Mouse (Mus musculus): Measurements from ENCODE around the gene Hyls1. TPM values are rescaled to one million over a fixed set of nuclear protein-coding genes. Genes with fewer than 3 reads are reported as not detected.
"Not testable (repeated sequence)": the region's sequence is repeated elsewhere in the genome, so short reads cannot be mapped to it uniquely, and the experiment has no call there.

Hyls1 gene
- 1 to 10 TPM; 4.2 to 4.8 (median 4.6) TPM for total RNA-seq (2022)

DNA sequence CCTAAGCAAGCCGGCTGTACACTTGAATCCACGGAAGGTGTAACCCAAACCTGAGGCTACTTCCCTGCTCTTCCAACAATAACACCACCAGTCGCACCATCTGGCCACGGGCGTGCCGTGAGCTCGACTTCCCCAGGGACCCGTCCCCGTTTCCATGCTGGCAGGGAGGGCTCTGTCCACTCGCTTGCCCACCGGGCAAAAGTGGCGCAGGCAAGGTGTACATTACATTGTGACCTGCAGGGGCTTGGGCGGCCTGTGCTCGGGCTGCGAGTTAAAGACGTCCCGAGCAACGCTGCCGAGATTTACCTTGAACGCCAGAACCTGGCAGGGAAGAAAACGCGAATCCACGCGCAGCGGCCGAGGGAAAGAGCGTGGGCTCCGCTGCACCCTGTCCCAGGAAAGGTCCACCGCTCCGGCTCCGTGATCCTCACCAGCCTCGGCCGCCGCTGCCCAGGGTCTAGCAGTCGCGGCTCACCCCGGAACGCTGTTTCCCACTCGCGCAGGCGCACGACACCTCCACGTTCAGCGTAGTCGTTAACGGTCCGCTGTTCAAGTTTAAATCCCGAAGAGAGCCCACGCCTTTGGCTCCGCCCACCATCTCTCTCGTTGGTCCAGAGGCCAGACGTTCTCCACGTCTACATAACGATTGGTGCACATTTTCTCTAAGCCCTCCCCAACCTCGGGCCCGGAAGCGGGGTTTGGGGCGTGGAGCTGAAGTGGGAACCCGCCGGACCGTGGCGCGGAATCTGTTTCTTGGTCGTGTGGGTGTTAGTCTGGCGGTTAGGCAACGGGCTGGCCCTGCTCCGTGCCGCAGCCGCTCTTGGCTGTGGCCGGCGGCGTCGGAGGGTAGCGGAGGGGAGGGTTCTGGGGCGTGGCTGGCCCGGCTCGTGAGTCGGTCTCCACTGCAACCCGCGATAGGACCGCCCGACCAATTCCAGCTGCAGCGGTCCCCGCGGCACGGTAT, at the start of gene Hyls1, which contains the start of gene Pate2:
Hyls1 (minus strand) TSS at position 828 of the 964 bp plus-strand sequence.
Pate2 (plus strand) TSS at position 714 of the 964 bp plus-strand sequence.
- DNase-seq, result peak; percentile 94

DNA sequence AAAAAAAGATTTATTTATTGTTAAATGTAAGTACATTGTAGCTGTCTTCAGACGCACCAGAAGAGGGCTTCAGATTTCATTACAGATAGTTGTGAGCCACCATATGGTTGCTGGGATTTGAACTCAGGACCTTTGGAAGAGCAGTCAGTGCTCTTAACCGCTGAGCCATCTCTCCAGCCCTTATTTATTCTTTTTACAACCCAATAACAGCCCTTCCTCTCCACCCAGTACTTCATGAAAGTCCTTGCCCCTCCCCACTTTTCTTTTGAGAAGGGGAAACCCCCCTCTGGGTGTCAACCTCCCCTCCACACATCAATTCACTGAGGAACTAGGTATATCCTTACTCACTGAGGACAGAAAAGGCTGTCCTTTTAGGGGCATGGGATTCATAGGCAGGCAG, 46.6 kb upstream of the Hyls1 start:
- not testable (repeated sequence) for DNase-seq

DNA sequence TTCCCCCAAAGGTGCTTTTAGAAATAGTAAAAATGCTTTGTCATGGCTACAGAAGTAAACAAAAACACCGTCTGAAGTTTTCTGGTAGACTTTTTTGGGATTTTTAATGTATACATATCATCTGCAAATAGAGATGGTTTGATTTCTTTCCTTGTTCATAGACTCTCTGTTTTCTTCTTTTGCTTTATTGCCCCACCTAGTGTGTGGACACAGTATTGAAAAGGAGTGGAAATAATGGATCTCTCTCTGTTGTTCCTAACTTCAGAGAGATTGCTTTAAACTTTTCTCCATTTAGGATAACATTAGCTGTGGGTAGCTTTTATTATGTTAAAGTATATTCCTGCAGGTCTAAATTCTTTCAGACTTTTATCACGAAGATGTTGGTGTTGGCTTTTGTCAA, 43.8 kb upstream of the Hyls1 start:
- DNase-seq, result no peak

DNA sequence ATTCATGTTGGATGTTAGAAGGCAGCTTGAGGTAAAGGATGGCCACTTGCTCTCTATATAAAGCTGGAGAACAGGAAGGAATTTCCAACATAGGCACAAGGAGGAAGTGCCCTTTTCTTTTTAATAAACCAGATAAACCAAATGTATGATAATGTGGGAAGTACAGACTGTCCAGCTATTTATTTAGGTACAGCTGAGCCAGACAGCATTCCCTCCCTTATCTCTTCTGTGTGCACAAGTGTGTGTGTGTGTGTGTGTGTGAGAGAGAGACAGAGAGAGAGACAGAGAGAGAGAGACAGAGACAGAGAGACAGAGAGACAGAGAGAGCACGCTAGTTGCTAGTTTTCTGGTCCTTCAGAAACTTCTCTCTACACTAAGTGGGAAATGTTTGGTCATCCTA, 41.6 kb upstream of the Hyls1 start, which contains the start of gene Pate4:
Pate4 (minus strand) TSS at position 101 of the 400 bp plus-strand sequence.
- DNase-seq, result no peak

DNA sequence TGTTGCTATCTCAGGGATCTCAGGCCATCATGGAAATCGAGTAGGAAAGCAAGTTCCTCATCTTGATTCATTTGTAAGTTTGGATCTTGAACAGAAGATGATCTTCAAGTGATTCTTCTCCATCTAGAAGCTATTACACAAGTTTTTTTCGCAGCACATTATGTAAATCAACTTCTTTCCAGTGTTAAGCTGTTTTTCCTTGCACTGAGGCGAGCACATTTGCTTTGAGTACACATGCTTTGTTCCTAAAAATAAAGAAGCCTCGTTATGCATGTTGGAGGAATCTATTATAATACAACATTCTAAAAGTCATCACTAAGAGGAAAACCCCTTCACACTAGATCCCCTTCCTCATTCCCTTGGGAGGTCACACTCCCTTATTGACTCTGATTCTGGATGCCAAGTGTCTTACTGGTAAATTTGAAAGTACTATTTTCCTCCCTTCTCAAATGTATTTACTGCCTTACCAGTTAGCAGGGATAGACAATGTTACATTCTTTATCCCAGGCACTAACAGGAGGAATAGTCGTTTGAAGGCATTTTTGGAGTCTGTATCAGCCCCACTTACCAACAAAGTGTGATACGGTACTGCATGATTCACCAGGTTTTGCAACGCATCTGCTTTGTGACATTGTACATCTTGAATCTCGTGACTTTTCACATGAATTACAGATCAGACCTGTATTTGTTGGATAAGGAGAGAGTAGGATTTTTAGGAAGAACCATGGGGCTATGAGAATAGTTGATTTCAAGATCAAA, 37.6 kb upstream of the Hyls1 start:
- no peak for DNase-seq

DNA sequence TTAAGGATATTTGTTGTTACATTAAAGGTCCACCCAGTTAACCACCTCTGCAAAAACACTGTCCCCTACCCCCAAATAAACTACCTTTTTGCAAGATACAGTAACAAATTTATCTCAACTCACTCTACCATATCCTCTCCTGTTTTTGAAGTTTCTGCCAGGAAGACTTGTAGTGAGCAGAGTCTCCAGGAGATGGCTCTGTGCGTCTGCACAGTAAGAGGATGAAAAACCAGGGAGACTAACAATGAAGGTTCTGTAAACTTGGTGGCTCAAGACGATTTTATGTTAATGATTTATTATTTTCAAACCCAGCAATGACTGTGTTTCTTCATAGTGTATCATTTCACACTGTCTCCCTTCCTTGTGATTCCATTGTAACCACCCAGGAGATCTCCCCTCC, 22.7 kb upstream of the Hyls1 start:
- DNase-seq, result no peak

DNA sequence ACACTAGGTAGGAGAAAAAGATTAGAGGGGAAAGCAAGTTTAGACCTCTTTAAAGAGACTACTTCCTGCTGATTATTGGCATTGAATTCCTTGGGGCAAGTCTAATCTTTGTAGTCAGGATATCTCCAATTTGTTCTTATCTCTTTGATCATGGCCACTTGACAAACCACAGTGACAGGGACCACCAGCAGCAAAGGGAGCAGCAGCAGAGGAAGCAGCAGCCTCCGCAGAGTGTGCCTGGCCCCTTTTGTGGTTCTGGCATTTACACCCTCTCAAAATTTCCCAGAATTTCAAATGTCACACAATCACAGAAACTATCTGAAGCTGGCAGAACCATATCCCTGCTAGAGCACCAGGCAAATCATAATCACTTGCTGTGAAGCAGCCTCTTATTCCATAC, 17.5 kb upstream of the Hyls1 start:
- no peak for DNase-seq

DNA sequence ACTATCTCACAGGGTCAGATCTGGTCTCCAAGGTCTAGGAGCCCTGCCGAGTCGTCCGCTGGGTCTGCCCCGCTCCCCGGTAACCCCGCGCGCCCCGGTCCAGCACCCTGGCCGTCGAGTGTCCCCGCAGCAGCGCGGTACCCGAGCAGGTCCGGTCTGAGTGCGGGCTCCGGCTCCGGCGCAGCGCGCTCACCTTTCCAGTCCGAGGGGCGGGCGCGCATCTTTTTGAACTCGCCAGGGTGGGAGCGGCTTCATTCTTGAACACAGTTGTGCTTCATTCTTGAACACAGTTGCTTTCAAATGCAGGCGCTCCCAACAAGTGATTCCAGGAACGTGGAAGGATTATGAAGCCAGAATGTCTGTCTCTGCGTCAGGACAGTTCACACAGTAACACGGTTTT, 4.2 kb upstream of the Hyls1 start:
- DNase-seq, result no peak

DNA sequence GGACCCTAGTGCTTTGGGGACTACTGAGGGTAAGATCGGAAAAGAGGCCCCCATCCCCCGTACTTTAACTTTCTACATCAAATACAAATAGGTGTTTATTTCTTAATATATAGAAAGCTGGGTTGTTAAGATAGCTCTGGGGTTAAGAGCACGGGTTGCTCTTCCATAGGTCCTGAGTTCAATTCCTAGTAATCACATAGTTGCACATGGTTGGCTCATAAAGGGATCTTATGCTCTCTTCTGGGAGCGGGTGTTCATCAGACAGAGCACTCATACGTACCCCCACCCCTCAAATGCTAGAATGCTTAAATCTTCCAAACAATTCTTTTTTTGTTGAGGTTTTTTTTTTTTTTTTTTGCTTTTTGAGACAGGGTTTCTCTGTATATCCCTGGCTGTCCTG, 465 bp upstream of the Hyls1 start:
- no peak for DNase-seq

DNA sequence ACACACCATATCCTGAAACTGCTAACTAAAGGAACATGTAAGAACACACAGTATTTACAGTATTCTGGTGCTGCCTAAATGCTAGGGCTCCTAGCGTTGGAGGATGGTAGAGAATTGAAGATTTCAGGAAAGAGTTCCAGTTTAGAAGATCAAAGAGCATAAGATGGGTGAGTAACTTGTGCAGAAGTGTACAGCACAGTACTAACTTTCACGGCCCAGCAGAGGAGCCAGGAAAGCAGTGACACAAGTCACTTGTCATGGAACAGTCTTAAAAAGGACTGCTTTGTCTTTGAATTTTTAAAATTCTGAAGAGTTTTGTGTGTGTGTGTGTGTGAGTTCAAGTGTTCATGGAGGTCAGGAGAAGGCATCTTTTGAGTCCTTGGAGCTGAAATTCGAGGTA, 2.2 kb downstream of the Hyls1 start:
- DNase-seq, result no peak

DNA sequence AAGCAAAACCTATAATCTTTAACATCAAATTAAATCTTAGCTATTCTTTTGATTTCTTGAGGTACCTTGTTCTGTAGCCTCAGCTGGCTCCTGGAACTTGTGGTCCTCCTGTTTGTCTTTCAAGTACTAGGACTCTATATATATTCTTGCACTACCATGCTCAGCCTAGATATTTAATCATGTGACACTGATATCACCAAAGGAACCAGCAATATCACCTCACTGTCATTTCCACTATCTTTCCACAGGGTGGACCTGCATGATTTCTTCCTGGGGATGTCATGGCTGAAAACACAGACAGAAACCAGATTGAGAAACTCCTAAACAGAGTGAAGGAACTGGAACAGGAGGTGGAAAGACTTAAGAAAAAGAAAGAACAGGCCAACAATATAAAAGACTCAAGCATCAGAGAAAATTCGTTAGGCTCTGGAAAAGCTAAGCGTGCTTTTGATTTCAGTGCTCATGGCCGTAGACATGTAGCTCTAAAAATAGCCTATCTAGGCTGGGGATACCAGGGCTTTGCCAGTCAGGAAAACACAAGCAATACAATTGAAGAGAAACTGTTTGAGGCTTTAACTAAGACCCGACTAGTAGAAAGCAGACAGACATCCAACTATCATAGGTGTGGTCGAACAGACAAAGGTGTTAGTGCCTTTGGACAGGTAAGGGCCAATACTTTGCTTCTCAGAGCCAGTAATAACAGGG, 5.5 kb downstream of the Hyls1 start:
- no peak for DNase-seq

DNA sequence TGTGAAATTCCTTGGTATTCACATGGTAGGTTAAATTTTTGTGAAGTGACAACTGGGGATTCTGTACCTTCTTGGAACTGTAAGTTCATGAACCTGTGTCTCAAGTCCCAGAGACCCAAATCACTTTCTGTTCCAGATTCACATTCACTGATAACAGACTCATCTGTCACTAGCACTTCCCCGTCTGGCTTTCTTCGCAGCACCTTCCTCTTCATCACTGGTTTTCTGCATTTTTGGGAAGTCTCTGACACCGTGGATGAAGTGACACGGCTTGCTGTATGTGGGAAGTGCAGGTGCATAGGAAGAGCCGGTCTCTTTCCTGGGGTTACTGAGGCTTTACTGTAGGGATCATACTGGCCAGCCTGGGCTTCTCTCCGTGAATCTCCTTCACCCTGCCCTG, 8.6 kb downstream of the Hyls1 start:
- no peak for DNase-seq

DNA sequence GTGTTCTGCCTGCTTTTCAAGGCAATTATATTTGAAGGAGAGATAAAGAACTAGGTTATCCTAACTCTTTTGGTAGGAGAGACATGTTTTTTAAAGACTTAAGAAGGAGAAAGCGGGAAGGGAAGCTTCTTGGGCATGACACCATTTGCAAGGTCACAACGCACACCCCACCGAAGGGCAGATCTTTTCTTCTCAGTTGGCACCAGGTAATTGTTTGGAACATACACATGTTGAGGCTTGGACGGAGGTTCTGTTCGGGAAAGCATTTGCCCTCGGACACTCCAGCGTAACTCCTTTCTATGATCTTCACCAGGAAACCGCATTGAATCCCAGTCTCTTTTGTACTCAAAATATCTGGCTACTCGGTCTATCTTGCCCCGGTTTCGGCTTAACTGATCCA, 9.1 kb downstream of the Hyls1 start:
- DNase-seq, result no peak

DNA sequence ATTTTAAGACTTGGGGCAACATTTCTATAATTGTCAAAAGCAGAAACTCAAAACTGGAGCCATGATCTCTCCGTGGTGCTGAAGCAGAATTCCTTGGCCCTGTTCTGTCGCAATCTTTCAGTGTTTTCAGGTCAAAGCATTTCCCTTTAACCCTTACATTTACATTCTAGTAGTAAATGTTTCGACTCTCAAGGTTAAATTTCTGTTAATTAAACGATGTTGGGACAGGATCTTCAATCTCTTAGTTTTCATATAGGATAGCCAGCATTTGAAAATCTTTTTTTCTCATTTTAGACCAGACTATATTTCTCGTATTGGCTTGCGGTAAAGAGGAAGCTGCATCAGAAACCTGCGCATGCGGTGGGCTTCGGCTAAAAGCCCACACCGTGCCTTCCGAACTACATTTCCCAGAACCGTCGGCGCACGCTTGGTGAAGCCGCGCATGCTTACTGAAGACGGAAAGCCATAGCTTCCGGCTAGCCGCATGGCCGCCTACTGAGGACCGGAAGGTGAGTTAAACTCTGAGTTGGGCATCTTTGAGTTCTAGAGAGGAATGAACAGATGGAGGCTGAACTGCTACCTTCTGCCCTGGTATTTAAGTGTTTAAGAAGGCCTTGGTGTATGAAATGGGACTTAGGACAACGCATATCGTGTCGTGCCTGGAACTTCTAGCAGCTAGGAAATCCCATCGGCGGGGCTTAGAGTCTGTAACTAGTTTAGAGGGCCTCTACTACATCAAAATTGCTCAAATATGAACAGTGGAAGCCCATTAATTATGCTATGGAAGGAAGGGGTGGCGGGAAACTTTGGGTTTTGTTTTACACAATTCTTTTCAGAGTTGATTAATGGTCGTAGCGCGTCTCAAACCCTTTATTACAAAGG, 10.9 kb downstream of the Hyls1 start:
- DNase-seq, result peak; percentile 66

DNA sequence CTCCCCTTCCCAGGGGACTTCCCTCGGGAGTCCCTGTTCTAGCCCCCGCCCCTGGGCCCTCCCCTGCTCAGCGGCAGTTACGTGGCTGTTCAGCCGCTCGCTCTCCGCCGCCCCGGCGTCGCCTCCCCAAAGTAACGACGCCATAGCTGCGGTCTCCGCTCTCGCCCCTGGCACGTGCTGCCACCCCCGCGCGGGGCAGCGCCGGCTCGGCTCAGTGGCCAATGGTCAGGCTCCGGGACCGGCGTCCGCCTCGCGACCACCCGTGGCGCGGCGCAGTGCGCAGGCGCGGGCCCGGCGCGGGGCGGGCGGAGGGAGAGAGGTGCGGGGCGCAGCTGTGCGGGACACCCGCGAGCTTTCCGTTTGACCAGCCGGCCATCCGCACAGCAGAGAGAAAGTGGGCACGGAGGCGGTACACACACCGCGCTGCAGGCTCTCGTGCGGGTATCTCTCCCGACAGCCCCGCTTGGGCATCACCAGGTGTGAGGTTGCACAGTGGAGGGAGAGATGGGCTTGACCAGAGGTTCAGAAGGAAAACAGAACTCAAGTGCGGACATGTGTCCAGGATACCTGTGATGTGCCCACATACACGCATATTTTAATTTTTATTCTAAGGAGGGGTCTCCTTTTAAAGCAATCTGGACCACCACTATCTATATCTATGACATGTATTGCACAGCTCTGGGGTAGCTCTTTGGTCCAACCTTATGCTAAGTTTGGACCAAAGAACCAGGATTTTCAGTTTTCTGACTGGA, 11.8 kb downstream of the Hyls1 start, which contains the start of the genes Ddx25 and Pus3:
Ddx25 (minus strand) TSS at position 272 of the 752 bp plus-strand sequence.
Pus3 (plus strand) TSS at position 339 of the 752 bp plus-strand sequence.
- peak; percentile 7 for DNase-seq

DNA sequence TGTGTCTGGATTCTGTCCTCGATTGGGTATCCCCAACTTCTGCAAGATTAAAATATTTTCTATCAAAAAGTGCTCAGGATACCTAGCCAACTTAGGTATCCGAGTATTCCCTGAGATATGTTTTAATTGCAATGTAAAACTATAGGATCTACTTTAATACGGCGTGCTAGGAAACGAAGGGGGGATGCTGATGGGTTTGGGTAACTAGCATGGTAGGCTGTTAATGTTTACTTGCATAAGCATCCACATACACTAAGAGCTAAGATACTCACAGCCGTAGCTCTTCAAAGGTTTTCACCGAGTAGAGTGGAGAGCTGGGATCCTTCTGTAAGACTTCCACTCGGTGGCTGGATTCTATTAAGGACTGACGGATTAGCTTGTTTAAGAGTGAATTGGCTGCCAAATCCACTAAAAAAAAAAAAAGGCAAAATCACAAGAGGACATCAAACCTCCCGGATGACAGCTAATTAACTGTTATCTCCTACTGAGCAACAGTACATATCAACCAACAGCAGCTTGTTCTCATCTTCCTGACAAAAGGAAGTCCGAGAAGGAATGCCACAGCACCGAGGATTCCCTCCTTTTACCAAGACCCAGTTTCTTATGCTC, 13.6 kb downstream of the Hyls1 start:
- no peak for DNase-seq

DNA sequence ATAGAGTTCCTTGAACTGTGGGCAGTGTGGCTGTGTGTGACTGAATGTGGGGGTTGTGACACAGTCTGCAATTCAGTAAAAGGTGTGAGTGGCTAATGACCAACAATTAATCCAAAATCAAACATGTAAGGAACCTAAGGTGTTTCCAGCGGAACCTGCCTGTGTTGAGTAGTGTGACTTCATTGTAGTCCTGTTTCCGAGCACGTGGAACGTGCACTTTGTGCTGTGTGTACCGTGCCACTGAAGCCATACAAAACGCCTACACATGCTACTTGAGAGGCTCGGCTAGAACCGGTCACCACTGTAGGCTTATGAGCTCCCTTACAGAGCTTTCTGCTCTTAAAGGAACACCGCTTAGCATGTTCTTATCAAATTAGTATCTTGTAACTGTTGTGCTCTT, 21.7 kb downstream of the Hyls1 start:
- DNase-seq, result no peak

DNA sequence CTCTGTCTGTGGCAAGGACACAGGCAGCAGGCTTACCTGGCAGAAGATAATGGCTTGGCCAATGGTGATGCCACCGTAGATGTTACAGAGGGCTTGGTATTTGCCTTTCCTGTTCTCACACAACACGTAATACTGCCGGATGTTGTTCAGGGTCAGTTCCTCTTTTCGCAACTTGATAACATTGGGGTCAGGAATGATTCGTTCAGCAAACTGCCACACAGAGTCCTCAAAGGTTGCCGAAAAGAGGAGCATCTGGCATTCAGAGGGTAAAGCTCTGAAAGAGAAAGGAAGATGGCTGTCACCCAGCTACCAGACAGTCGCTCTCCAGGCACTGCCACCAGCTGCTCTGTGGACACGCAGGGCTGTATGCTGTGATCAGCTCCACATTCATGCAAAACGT, 23.5 kb downstream of the Hyls1 start:
- DNase-seq, result no peak

DNA sequence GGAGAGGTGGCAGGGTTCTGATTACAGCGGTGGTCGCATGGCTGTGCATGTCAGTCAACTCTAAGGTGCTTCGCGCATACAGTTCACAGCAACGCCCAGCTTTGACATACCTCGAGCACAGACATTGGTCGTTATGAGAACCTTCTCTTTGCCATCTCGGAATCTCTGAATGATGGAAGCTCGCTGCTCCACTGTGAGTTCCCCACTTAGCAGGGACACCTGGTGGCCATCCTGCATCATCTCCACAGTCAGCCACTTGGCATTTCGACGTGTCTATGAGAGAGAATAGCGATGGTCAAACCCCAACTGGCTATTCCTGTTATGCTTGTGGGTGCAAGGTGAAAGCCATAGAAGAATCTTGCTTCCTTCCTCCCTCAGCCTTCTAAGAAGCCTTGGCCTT, 24.5 kb downstream of the Hyls1 start:
- DNase-seq, result no peak

DNA sequence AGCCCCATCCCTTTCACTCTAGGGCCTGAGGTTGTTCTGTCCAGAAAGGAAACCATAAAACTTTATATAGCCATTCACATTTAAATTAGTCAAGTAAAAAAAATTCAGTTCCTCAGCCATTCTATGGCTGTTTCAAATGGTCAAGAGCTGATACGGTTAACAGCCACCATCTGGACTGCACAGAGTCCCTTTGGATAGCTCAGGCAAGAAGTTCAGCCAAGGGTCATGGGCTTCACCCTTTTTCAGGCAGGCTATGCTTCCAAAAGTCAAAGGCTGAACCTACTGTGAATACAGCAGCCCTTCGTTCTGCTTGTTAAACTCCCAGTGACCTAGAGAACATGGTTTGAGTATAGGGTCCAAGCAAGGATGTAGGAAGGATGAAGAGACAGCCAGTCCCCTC, 25.5 kb downstream of the Hyls1 start:
- no peak for DNase-seq
